Mouse (Mus musculus) kidney, adult 2 months (tissue): ENCODE measurements at regions not wholly inside any gene's neighbourhood (a gene's known extent, or its start where the extent isn't known, plus 50 kb on each side); places are given as distances from the start of the nearest gene placed in this dataset.

ENCODE experiments used
- CTCF ChIP-seq: fragments of 200-500 bp; conservative IDR thresholded peaks from 2 replicates; pipeline ENCODE4 v1.5.1; 2011; ENCODE audit warnings: low read depth, mild to moderate bottlenecking, control low read depth, low read length, moderate library complexity, mixed read lengths; ENCODE audit not compliant: insufficient read depth, insufficient read length
- POLR2A ChIP-seq: fragments of 200-500 bp; IDR thresholded peaks from one replicate; pipeline ENCODE4 v1.6.1; 2011; ENCODE audit warnings: low read depth, low read length, control low read depth

GRCm38 (mm10) chr11:105526066-105526465 lies 63.7 kb upstream of the Tanc2 start:
- no peak for TF ChIP-seq CTCF
- TF ChIP-seq POLR2A, result no peak
